Mouse (Mus musculus) bone marrow, adult 2 months (tissue): ENCODE results near the gene Dennd4c.

Experiments used
- CTCF ChIP-seq: fragments of 200-500 bp; IDR thresholded peaks from 2 replicates; pipeline ENCODE4 v1.5.1; 2011; ENCODE audit warnings: low read length, control low read depth; ENCODE audit not compliant: control insufficient read depth, insufficient read depth
- POLR2A ChIP-seq: fragments of 200-500 bp; IDR thresholded peaks from 2 replicates; pipeline ENCODE4 v1.6.1; 2011; ENCODE audit warnings: low read depth, mild to moderate bottlenecking, control low read depth, low read length, borderline replicate concordance; ENCODE audit not compliant: control insufficient read depth

DNA sequence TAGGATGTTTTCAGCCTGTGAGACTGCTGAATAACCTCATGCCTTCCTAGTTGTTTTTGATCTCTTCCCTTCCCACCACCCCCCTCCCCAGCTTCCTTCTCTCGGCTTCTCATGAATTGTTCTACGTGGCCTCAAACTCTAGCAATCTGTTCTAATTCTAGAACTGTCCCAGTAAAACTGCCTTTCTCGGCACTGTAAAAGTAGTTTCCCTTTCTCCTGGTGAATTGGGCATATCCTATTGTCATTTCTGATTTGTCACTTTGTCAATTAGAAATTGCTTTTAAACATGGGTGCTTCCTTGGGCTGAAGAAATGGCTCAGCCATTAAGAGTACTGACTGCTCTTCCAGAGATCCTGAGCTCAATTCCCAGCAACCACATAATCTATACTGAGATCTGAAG lies 103.7 kb downstream of the Dennd4c start:
- TF ChIP-seq CTCF (no peak), POLR2A (no peak)
